Mouse (Mus musculus) midbrain, postnatal 0 days (tissue): ENCODE data around the gene Tmem131. TPM values are rescaled to one million over a fixed set of nuclear protein-coding genes. Genes with fewer than 3 reads are reported as not detected.

Experiments used
- ATAC-seq: fragments of 200-750 bp; cut with Nextera tagmentation; 2 replicates; pipeline ENCODE4 v1.8.0; 2017; ENCODE audit warnings: moderate number of reproducible peaks, mild to moderate bottlenecking, moderate TSS enrichment, moderate library complexity; ENCODE audit not compliant: low FRiP score
- DNase-seq: peaks from one replicate; pipeline ENCODE4 v3.0.0-alpha.2; 2015; ENCODE audit warnings: low spot score
- H3K27ac ChIP-seq: fragments of 300-500 bp; sonication (generic); 2 replicates; pipeline ENCODE4 v1.5.1; 2014; ENCODE audit warnings: low read depth, mild to moderate bottlenecking, low read length, mixed read lengths
- H3K27me3 ChIP-seq: fragments of 300-500 bp; sonication (generic); 2 replicates; pipeline ENCODE4 v1.6.1; 2014; ENCODE audit warnings: low read length, control low read depth, mixed read lengths; ENCODE audit not compliant: insufficient read depth
- H3K36me3 ChIP-seq: fragments of 300-500 bp; sonication (generic); 2 replicates; pipeline ENCODE4 v1.6.1; 2014; ENCODE audit warnings: low read length, control low read depth, mixed read lengths; ENCODE audit not compliant: insufficient read depth
- H3K4me1 ChIP-seq: fragments of 300-500 bp; sonication (generic); 2 replicates; pipeline ENCODE4 v1.6.1; 2014; ENCODE audit warnings: mild to moderate bottlenecking, control low read depth, antibody characterized with exemption, low read length, mixed read lengths; ENCODE audit not compliant: insufficient read depth
- H3K4me2 ChIP-seq: fragments of 300-500 bp; sonication (generic); 2 replicates; pipeline ENCODE4 v1.6.1; 2014; ENCODE audit warnings: low read depth, mild to moderate bottlenecking, low read length, mixed read lengths; ENCODE audit not compliant: poor library complexity, severe bottlenecking
- H3K4me3 ChIP-seq: fragments of 300-500 bp; sonication (generic); 2 replicates; pipeline ENCODE4 v1.5.1; 2014; ENCODE audit warnings: low read depth, mild to moderate bottlenecking, low read length, moderate library complexity
- H3K9ac ChIP-seq: fragments of 300-500 bp; sonication (generic); replicated peaks from 2 replicates; pipeline ENCODE4 v1.6.1; 2014; ENCODE audit warnings: mild to moderate bottlenecking, low read length, moderate library complexity, mixed read lengths; ENCODE audit not compliant: poor library complexity, severe bottlenecking
- H3K9me3 ChIP-seq: fragments of 300-500 bp; sonication (generic); 2 replicates; pipeline ENCODE4 v1.6.1; 2016; ENCODE audit warnings: low read length, control low read depth
- CTCF ChIP-seq: IDR thresholded peaks from 2 replicates; pipeline ENCODE4 v1.5.1; 2016; ENCODE audit warnings: antibody characterized with exemption, mild to moderate bottlenecking
- WGBS: fragments of 180-500 bp; shearing (Covaris S2); extraction: QIAGEN DNeasy Blood & Tissue Kit; methylation state at CpG from one replicate; pipeline ENCODE4 v1.1.7; 2014; 5-methylcytosine and 5-hydroxymethylcytosine counted together
- polyA plus RNA-seq: library from polyadenylated mRNA; unstranded; fragments of >200 nt; fragmentation: Nextera tagmentation; extraction: Ambion mirVana; gene quantifications from 2 replicates; pipeline ENCODE4 v1.2.1, GENCODE M21; 2015
- total RNA-seq: library from RNA; depleted of rRNA; stranded (reverse); fragments of >200 nt; gene quantifications from 2 replicates; pipeline ENCODE4 v1.2.3, GENCODE M21; 2014

The Tmem131 gene
- total and polyA plus RNA-seq, 2 experiments from 2014 or later = 11.1 to 25.8 TPM

GRCm38 (mm10) chr1:36807782-36808565 lies 135.5 kb downstream of the Tmem131 start:
- ATAC-seq = no peak
- H3K36me3 ChIP-seq = peaks cover 72% of the 10 kb centered on the region
- no peak overlapping the region for H3K27ac ChIP-seq
- H3K4me3 ChIP-seq = no peak overlapping the region
- H3K9ac ChIP-seq = no peak overlapping the region
- no peak overlapping the region for H3K4me2 ChIP-seq
- DNase-seq = no peak
- 93% methylated on average over 14 of the region's 14 CpGs for WGBS
- H3K9me3 ChIP-seq = no peaks in the 10 kb centered on the region
- no peaks in the 10 kb centered on the region for H3K4me1 ChIP-seq
- no peak for TF ChIP-seq CTCF
- no peaks in the 10 kb centered on the region for H3K27me3 ChIP-seq

- no peaks in the 10 kb centered on the region for H3K27me3 ChIP-seq
- H3K4me3 ChIP-seq = no peak overlapping the region
- H3K27ac ChIP-seq = no peak overlapping the region
- H3K4me2 ChIP-seq = no peak overlapping the region
- no peaks in the 10 kb centered on the region for H3K4me1 ChIP-seq
- ATAC-seq = no peak
- peaks cover 74% of the 10 kb centered on the region for H3K36me3 ChIP-seq
- TF ChIP-seq CTCF = no peak
- DNase-seq = no peak
- 94% methylated on average over 1 of the region's 1 CpGs for WGBS
- H3K9me3 ChIP-seq = no peaks in the 10 kb centered on the region
- H3K9ac ChIP-seq = no peak overlapping the region
Measured at GRCm38 (mm10) chr1:36807086-36807485, 136.4 kb downstream of the Tmem131 start.

GRCm38 (mm10) chr1:36806181-36806905 lies 137.1 kb downstream of the Tmem131 start:
- Histone ChIP-seq H3K9me3 (no peaks in the 10 kb centered on the region), H3K4me2 (no peak overlapping the region), H3K27me3 (no peaks in the 10 kb centered on the region), H3K9ac (no peak overlapping the region), H3K36me3 (peaks cover 74% of the 10 kb centered on the region), H3K4me3 (no peak overlapping the region), H3K27ac (no peak overlapping the region), H3K4me1 (no peaks in the 10 kb centered on the region)
- DNase-seq (no peak), ATAC-seq (no peak)
- TF ChIP-seq CTCF = no peak
- 98% methylated on average over 7 of the region's 7 CpGs for WGBS

- H3K36me3 ChIP-seq = peaks cover 66% of the 10 kb centered on the region
- H3K9me3 ChIP-seq = no peaks in the 10 kb centered on the region
- DNase-seq = no peak
- no peak for TF ChIP-seq CTCF
- no peak overlapping the region for H3K4me2 ChIP-seq
- no peak overlapping the region for H3K4me3 ChIP-seq
- no peak for ATAC-seq
- H3K27ac ChIP-seq = no peak overlapping the region
- H3K27me3 ChIP-seq = no peaks in the 10 kb centered on the region
- WGBS = 94% methylated on average over 4 of the region's 4 CpGs
- H3K4me1 ChIP-seq = no peaks in the 10 kb centered on the region
- no peak overlapping the region for H3K9ac ChIP-seq
Measured at GRCm38 (mm10) chr1:36804833-36805232, 138.6 kb downstream of the Tmem131 start.

GRCm38 (mm10) chr1:36804259-36804658 lies 139.2 kb downstream of the Tmem131 start:
- no peak overlapping the region for H3K9ac ChIP-seq
- no peaks in the 10 kb centered on the region for H3K27me3 ChIP-seq
- no peak overlapping the region for H3K4me2 ChIP-seq
- 77% methylated on average over 9 of the region's 9 CpGs for WGBS
- TF ChIP-seq CTCF = no peak
- H3K27ac ChIP-seq = no peak overlapping the region
- H3K9me3 ChIP-seq = no peaks in the 10 kb centered on the region
- ATAC-seq (no peak), DNase-seq (no peak)
- no peak overlapping the region for H3K4me3 ChIP-seq
- H3K36me3 ChIP-seq = peaks cover 71% of the 10 kb centered on the region
- no peaks in the 10 kb centered on the region for H3K4me1 ChIP-seq

- no peak overlapping the region for H3K4me3 ChIP-seq
- DNase-seq (no peak), ATAC-seq (no peak)
- H3K4me2 ChIP-seq = no peak overlapping the region
- H3K36me3 ChIP-seq = peaks cover 77% of the 10 kb centered on the region
- no peak for TF ChIP-seq CTCF
- no peak overlapping the region for H3K27ac ChIP-seq
- H3K9ac ChIP-seq = no peak overlapping the region
- H3K4me1 ChIP-seq = no peaks in the 10 kb centered on the region
- WGBS = 87% methylated on average over 3 of the region's 3 CpGs
- no peaks in the 10 kb centered on the region for H3K27me3 ChIP-seq
- H3K9me3 ChIP-seq = no peaks in the 10 kb centered on the region
Measured at GRCm38 (mm10) chr1:36800379-36801011, 143.0 kb downstream of the Tmem131 start.
